Mouse (Mus musculus) spleen, adult 18-20 months (tissue): ENCODE results near the gene Copa.

Source experiments
- DNase-seq, 2 experiments: peaks; one replicate each; pipeline ENCODE4 v3.0.0; 2022; ENCODE audit warnings: mixed read lengths in 2 of 2

Gene Copa

GRCm38 (mm10) chr1:172093522-172093921 lies 11.2 kb downstream of the Copa start:
- DNase-seq: no peak

- DNase-seq: no peak
Observed at GRCm38 (mm10) chr1:172094295-172094694, 12.0 kb downstream of the Copa start.

GRCm38 (mm10) chr1:172095202-172095601 lies 12.9 kb downstream of the Copa start:
- no peak for DNase-seq

GRCm38 (mm10) chr1:172099325-172100033 lies 17.1 kb downstream of the Copa start:
- DNase-seq: no peak

- DNase-seq: no peak
Observed at GRCm38 (mm10) chr1:172103619-172104018, 21.3 kb downstream of the Copa start.

- no peak for DNase-seq
Observed at GRCm38 (mm10) chr1:172105101-172105500, 22.8 kb downstream of the Copa start.

- no peak for DNase-seq
Observed at GRCm38 (mm10) chr1:172107777-172108477, 25.6 kb downstream of the Copa start.

- no peak for DNase-seq
Observed at GRCm38 (mm10) chr1:172116948-172117347, 34.6 kb downstream of the Copa start.

GRCm38 (mm10) chr1:172119100-172119499 lies 36.8 kb downstream of the Copa start:
- no peak for DNase-seq

- DNase-seq: no peak
Observed at GRCm38 (mm10) chr1:172119720-172120119, 37.4 kb downstream of the Copa start.

GRCm38 (mm10) chr1:172122671-172123070 lies 40.3 kb downstream of the Copa start:
- no peak for DNase-seq

GRCm38 (mm10) chr1:172124572-172124971 lies 42.2 kb downstream of the Copa start:
- DNase-seq: no peak

- DNase-seq: peak; percentile 49 to 70
Observed at GRCm38 (mm10) chr1:172126376-172127347, 44.3 kb downstream of the Copa start, which contains the start of gene Pex19. Gene Pex19 (plus strand): TSS chr1:172126755.

GRCm38 (mm10) chr1:172127487-172127886 lies 45.2 kb downstream of the Copa start:
- no peak for DNase-seq

GRCm38 (mm10) chr1:172128563-172128962 lies 46.2 kb downstream of the Copa start:
- no peak for DNase-seq

GRCm38 (mm10) chr1:172129108-172129507 lies 46.8 kb downstream of the Copa start:
- DNase-seq: no peak

GRCm38 (mm10) chr1:172129780-172130179 lies 47.5 kb downstream of the Copa start:
- DNase-seq: no peak

- no peak for DNase-seq
Observed at GRCm38 (mm10) chr1:172132319-172132718, 50.0 kb downstream of the Copa start.

- no peak for DNase-seq
Observed at GRCm38 (mm10) chr1:172133535-172133934, 51.2 kb downstream of the Copa start.

- DNase-seq: no peak
Observed at GRCm38 (mm10) chr1:172134072-172134471, 51.7 kb downstream of the Copa start.

- DNase-seq: no peak
Observed at GRCm38 (mm10) chr1:172140160-172140559, 57.8 kb downstream of the Copa start.

- DNase-seq: no peak
Observed at GRCm38 (mm10) chr1:172140825-172141224, 58.5 kb downstream of the Copa start.

- no peak for DNase-seq
Observed at GRCm38 (mm10) chr1:172141529-172141928, 59.2 kb downstream of the Copa start.
